Mouse (Mus musculus) MEL (cell line): ENCODE results near the gene Pygb.

Experiments used
- CHD2 ChIP-seq: IDR thresholded peaks from 2 replicates; pipeline ENCODE4 v1.6.1; 2011; ENCODE audit warnings: low read length, improper control_type of control experiment
- CTCF ChIP-seq, 3 experiments: IDR thresholded peaks in 2 of 3; conservative IDR thresholded peaks in 1 of 3; 2 replicates each; pipeline ENCODE4 v1.5.1; 2011 to 2012; ENCODE audit warnings: low read length in 3 of 3, low read depth in 2 of 3, mild to moderate bottlenecking in 2 of 3, improper control_type of control experiment in 1 of 3, inconsistent platforms in 1 of 3, mixed read lengths in 1 of 3, moderate library complexity in 1 of 3; ENCODE audit not compliant: control insufficient read depth in 1 of 3, insufficient read depth in 1 of 3, poor library complexity in 1 of 3, severe bottlenecking in 1 of 3
- E2F4 ChIP-seq: IDR thresholded peaks from 2 replicates; pipeline ENCODE4 v1.6.1; 2011; ENCODE audit warnings: low read depth, low read length, improper control_type of control experiment, borderline replicate concordance
- EP300 ChIP-seq, 2 experiments: IDR thresholded peaks; 2 replicates each; pipeline ENCODE4 v1.6.1; 2011; ENCODE audit warnings: improper control_type of control experiment in 2 of 2, low read length in 2 of 2, low read depth in 1 of 2, mild to moderate bottlenecking in 1 of 2
- ETS1 ChIP-seq: IDR thresholded peaks from 2 replicates; pipeline ENCODE4 v1.6.1; 2012; ENCODE audit warnings: low read depth, mild to moderate bottlenecking, inconsistent platforms, low read length, improper control_type of control experiment, moderate library complexity
- GATA1 ChIP-seq: IDR thresholded peaks from 2 replicates; pipeline ENCODE4 v1.6.1; 2011; ENCODE audit warnings: low read depth, low read length, improper control_type of control experiment
- JUND ChIP-seq: IDR thresholded peaks from 2 replicates; pipeline ENCODE4 v1.6.1; 2011; ENCODE audit warnings: low read depth, mild to moderate bottlenecking, improper control_type of control experiment, low read length
- NELFE ChIP-seq: IDR thresholded peaks from 2 replicates; pipeline ENCODE4 v1.6.1; 2011; ENCODE audit warnings: low read depth, low read length, improper control_type of control experiment
- POLR2A ChIP-seq, 2 experiments: IDR thresholded peaks; 2 replicates each; pipeline ENCODE4 v1.6.1; 2011 to 2012; ENCODE audit warnings: low read length in 2 of 2, mild to moderate bottlenecking in 2 of 2, control low read depth in 1 of 2, improper control_type of control experiment in 1 of 2, low read depth in 1 of 2, moderate library complexity in 1 of 2; ENCODE audit not compliant: control insufficient read depth in 1 of 2, insufficient read depth in 1 of 2, poor library complexity in 1 of 2
- POLR2AphosphoS2 ChIP-seq: IDR thresholded peaks from 2 replicates; pipeline ENCODE4 v1.6.1; 2011; ENCODE audit warnings: low read length, improper control_type of control experiment
- USF1 ChIP-seq: IDR thresholded peaks from 2 replicates; pipeline ENCODE4 v1.6.1; 2014; ENCODE audit warnings: low read depth, mild to moderate bottlenecking, inconsistent platforms, low read length, improper control_type of control experiment, moderate library complexity
- USF2 ChIP-seq, 2 experiments: IDR thresholded peaks; 2 replicates each; pipeline ENCODE4 v1.6.1; 2011 to 2012; ENCODE audit warnings: improper control_type of control experiment in 2 of 2, low read length in 2 of 2, borderline replicate concordance in 1 of 2, inconsistent platforms in 1 of 2, low read depth in 1 of 2, mild to moderate bottlenecking in 1 of 2; ENCODE audit not compliant: insufficient read depth in 1 of 2
- ZKSCAN1 ChIP-seq: IDR thresholded peaks from 2 replicates; pipeline ENCODE4 v1.6.1; 2012; ENCODE audit warnings: low read depth, mild to moderate bottlenecking, inconsistent platforms, low read length, improper control_type of control experiment, moderate library complexity

GRCm38 (mm10) chr2:150835975-150836374 is 49.4 kb downstream of the Pygb start:
- TF ChIP-seq POLR2A (IDR thresholded peaks at IDR 0.05; ENCODE audit: control insufficient read depth in 1 of 2, insufficient read depth in 1 of 2, low read depth in 1 of 2, low read length in 2 of 2, poor library complexity in 1 of 2) (no peak), E2F4 (no peak), CTCF (IDR thresholded peaks at IDR 0.05 in 2 of 3, conservative IDR thresholded peaks at IDR 0.05 in 1 of 3; ENCODE audit: control insufficient read depth in 1 of 3, insufficient read depth in 1 of 3, low read depth in 2 of 3, low read length in 3 of 3, poor library complexity in 1 of 3, severe bottlenecking in 1 of 3) (no peak), USF1 (no peak), EP300 (IDR thresholded peaks at IDR 0.05; ENCODE audit: low read depth in 1 of 2, low read length in 2 of 2) (no peak), NELFE (no peak), ZKSCAN1 (no peak), POLR2AphosphoS2 (no peak), JUND (no peak), USF2 (IDR thresholded peaks at IDR 0.05; ENCODE audit: borderline replicate concordance in 1 of 2, insufficient read depth in 1 of 2, low read depth in 1 of 2, low read length in 2 of 2) (no peak), GATA1 (no peak), ETS1 (no peak), CHD2 (no peak)
